In the genomic region with DNA sequence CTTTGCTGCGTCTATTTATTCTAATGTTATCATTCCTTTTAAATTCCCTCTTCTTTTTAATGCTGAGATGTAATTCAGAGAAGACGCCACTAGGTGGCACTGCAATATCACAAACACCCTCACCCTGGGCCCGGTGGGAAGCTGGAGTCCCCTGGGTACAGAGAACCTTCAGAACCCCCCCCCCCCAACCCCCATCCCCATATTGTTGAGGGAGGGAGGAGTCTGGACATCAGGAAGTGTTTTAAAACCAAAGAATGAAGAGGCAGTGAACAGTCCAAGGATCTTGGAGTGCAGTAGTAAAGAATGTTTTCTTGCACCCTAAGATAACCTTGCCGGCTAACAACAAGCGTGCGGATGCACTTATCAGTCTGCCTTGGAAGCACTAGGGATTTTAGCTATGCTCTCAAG, we compare ENCODE assay signal across 8 mouse cellular contexts. TPM values are rescaled to one million over a fixed set of nuclear protein-coding genes. Genes with fewer than 3 reads are reported as not detected.
A peak's percentile ranks its signal among the peaks of the same experiment; 100 is the strongest.
DNase-seq lines count a peak whose midpoint lies in the region; ATAC-seq and TF ChIP-seq lines count a peak whose summit lies in the region.

No protein-coding gene starts in this region.

- H3K9ac ChIP-seq in liver, embryonic 11.5 days (ENCODE audit: low read depth, low read length): no peak overlapping the region
- H3K9ac ChIP-seq in neural tube, embryonic 15.5 days (replicated peaks): no peak overlapping the region

- H3K27ac ChIP-seq in cortical plate, adult 2 months (ENCODE audit: insufficient read depth, low read length): no peak overlapping the region
- no peak overlapping the region for H3K27ac ChIP-seq in liver, embryonic 11.5 days (ENCODE audit: low read depth, low read length)
- no peak overlapping the region for H3K27ac ChIP-seq in neural tube, embryonic 15.5 days (replicated peaks)

- H3K4me3 ChIP-seq in cortical plate, adult 2 months (ENCODE audit: insufficient read depth, low read length): no peak overlapping the region
- no peak overlapping the region for H3K4me3 ChIP-seq in liver, embryonic 11.5 days (ENCODE audit: low read depth, low read length)
- H3K4me3 ChIP-seq in neural tube, embryonic 15.5 days (replicated peaks): no peak overlapping the region

- H3K4me1 ChIP-seq in cortical plate, adult 2 months (ENCODE audit: control insufficient read depth, insufficient read depth, low read length): no peaks in the 10 kb centered on the region
- no peaks in the 10 kb centered on the region for H3K4me1 ChIP-seq in liver, embryonic 11.5 days (replicated peaks; ENCODE audit: control insufficient read depth, insufficient read depth, low read length)
- no peaks in the 10 kb centered on the region for H3K4me1 ChIP-seq in neural tube, embryonic 15.5 days

- TF ChIP-seq CTCF in cortical plate, adult 2 months (IDR thresholded peaks at IDR 0.05; ENCODE audit: extremely low read depth, insufficient read depth, low read length): peak; percentile 70

- H3K36me3 ChIP-seq in liver, embryonic 11.5 days (ENCODE audit: control insufficient read depth, insufficient read depth, low read length): no peaks in the 10 kb centered on the region
- H3K36me3 ChIP-seq in neural tube, embryonic 15.5 days: no peaks in the 10 kb centered on the region

- H3K9me3 ChIP-seq in liver, embryonic 11.5 days (ENCODE audit: control insufficient read depth, low read length): no peaks in the 10 kb centered on the region
- H3K9me3 ChIP-seq in neural tube, embryonic 15.5 days (replicated peaks): no peaks in the 10 kb centered on the region

- peak; percentile 6 to 11 for DNase-seq in cerebellum, adult 18-20 months
- no peak for DNase-seq in cerebellum, adult 11-12 months
- peak; percentile 5 to 8 for DNase-seq in B cell, adult 2 months
- peak; percentile 20 to 33 for DNase-seq in heart, postnatal 14 days
- DNase-seq in liver, embryonic 11.5 days (ENCODE audit: low spot score): peak; percentile 41
- no peak for DNase-seq in gastrocnemius, adult 18-20 months (ENCODE audit: low spot score)

- peak; percentile 69 for ATAC-seq in liver, embryonic 11.5 days (replicated peaks; ENCODE audit: low FRiP score)
- peak; percentile 69; the same call in 1 of the 2 replicates for ATAC-seq in neural tube, embryonic 15.5 days (ENCODE audit: low FRiP score)

- WGBS in liver, embryonic 11.5 days: 32% methylated on average over 6 of the region's 6 CpGs
- WGBS in neural tube, embryonic 15.5 days: 43% methylated on average over 6 of the region's 6 CpGs

- H3K27me3 ChIP-seq in liver, embryonic 11.5 days (replicated peaks; ENCODE audit: control insufficient read depth, insufficient read depth, low read length): no peaks in the 10 kb centered on the region
- no peaks in the 10 kb centered on the region for H3K27me3 ChIP-seq in neural tube, embryonic 15.5 days (replicated peaks)

- no peak for TF ChIP-seq POLR2A in cortical plate, adult 2 months (IDR thresholded peaks at IDR 0.05; ENCODE audit: extremely low read depth, insufficient read depth, low read length)

- intact Hi-C loops in heart, postnatal 14 days (cut with DNase I): no loop called here

- H3K4me2 ChIP-seq in liver, embryonic 11.5 days: no peak overlapping the region
- no peak overlapping the region for H3K4me2 ChIP-seq in neural tube, embryonic 15.5 days

RNA-seq across cellular contexts. Expression of gene Col4a4, which starts 32.2 kb away (rescaled TPM):
- polyA plus RNA-seq in cortical plate, adult 2 months (2012; rRNA removed): 0.15 and 0.23 TPM in 2 replicates
- total RNA-seq in heart, postnatal 14 days (2021): 10 to 100 TPM; 13.3 to 15.1 TPM
- polyA plus RNA-seq in liver, embryonic 11.5 days (2014; fragmentation: Nextera tagmentation; extraction: Ambion mirVana): 0.05 and 0.15 TPM in 2 replicates
- polyA plus RNA-seq in neural tube, embryonic 15.5 days (2015; fragmentation: Nextera tagmentation; extraction: Ambion mirVana): 0.14 and 0.31 TPM in 2 replicates
- total RNA-seq in gastrocnemius, adult 18-20 months (2021): 1 to 10 TPM; 1.0 to 1.3 TPM

RNA-seq across cellular contexts. Expression of gene Col4a3, which starts 32.3 kb away (rescaled TPM):
- polyA plus RNA-seq in cortical plate, adult 2 months (2012; rRNA removed): 0.19 and 0.30 TPM in 2 replicates
- total RNA-seq in heart, postnatal 14 days (2021): 1 to 10 TPM; 5.1 to 5.5 TPM
- 0.14 and 0.22 TPM in 2 replicates for polyA plus RNA-seq in liver, embryonic 11.5 days (2014; fragmentation: Nextera tagmentation; extraction: Ambion mirVana)
- polyA plus RNA-seq in neural tube, embryonic 15.5 days (2015; fragmentation: Nextera tagmentation; extraction: Ambion mirVana): 0.18 and 0.33 TPM in 2 replicates
- under 1 TPM; 0.50 to 0.59 TPM for total RNA-seq in gastrocnemius, adult 18-20 months (2021)

Comparison
In these comparisons a context has a peak if more than half of its experiments do, and no peak if none do; other contexts are left out.
1. DNase-seq: peak in cerebellum, adult 18-20 months (2 of 2), B cell, adult 2 months (2 of 2), heart, postnatal 14 days (2 of 2) and liver, embryonic 11.5 days (single experiment); none in cerebellum, adult 11-12 months (single experiment) and gastrocnemius, adult 18-20 months (single experiment).